Mouse (Mus musculus): ENCODE data around the gene Shmt1. TPM values are rescaled to one million over a fixed set of nuclear protein-coding genes. Genes with fewer than 3 reads are reported as not detected.

Shmt1 gene
- total RNA-seq, 2 experiments from 2014 or later: 4.9 to 6.8 TPM

Other genes with a start within 250 kb of the Shmt1 start
- gene Llgl1, start 112.0 kb downstream of the Shmt1 start, total RNA-seq (2021): 10 to 100 TPM; 51.1 to 57.0 TPM
- gene Flii, start 84.5 kb downstream of the Shmt1 start, total RNA-seq (2021): 10 to 100 TPM; 47.7 to 60.5 TPM
- gene Mief2, start 83.3 kb downstream of the Shmt1 start, total RNA-seq (2021): 10 to 100 TPM; 23.7 to 23.8 TPM
- gene Top3a, start 34.4 kb downstream of the Shmt1 start, total RNA-seq (2021): 1 to 10 TPM; 4.2 to 5.8 TPM
- gene Smcr8, start 34.2 kb downstream of the Shmt1 start, total RNA-seq (2021): 10 to 100 TPM; 25.0 to 26.6 TPM
- 10 to 100 TPM; 27.3 to 31.4 TPM for gene Dhrs7b, start 18.9 kb upstream of the Shmt1 start, total RNA-seq (2021)
- 10 to 100 TPM; 24.7 to 25.7 TPM for gene Tmem11, start 67.6 kb upstream of the Shmt1 start, total RNA-seq (2021)
- 10 to 100 TPM; 12.6 to 13.0 TPM for gene Natd1, start 103.0 kb upstream of the Shmt1 start, total RNA-seq (2021)
- gene Map2k3, start 120.3 kb upstream of the Shmt1 start, total RNA-seq (2021): 10 to 100 TPM; 12.8 to 17.0 TPM
- 1 to 10 TPM; 7.1 to 8.0 TPM for gene Kcnj12, start 210.8 kb upstream of the Shmt1 start, total RNA-seq (2021)

All from layer of hippocampus, postnatal 14 days (tissue).